Mouse (Mus musculus): ENCODE data around the gene Fam98a. TPM values are rescaled to one million over a fixed set of nuclear protein-coding genes. Genes with fewer than 3 reads are reported as not detected.

Gene Fam98a
- polyA plus RNA-seq, 1 experiment from 2014 or later, result 8.2 TPM

- 76% methylated on average over 6 of the region's 6 CpGs for WGBS
- H3K9me3 ChIP-seq (ENCODE audit: control insufficient read depth, low read length), result no peaks in the 10 kb centered on the region
- ATAC-seq (ENCODE audit: insufficient number of reproducible peaks, low FRiP score, low TSS enrichment, low read depth), result no peak
These were observed 19.2 kb downstream of the Fam98a start for GRCm38 (mm10) chr17:75532469-75532986.

GRCm38 (mm10) chr17:75529222-75529935 is 22.4 kb downstream of the Fam98a start:
- WGBS, result 91% methylated on average over 14 of the region's 14 CpGs
- DNase-seq (ENCODE audit: low spot score), result no peak
- Histone ChIP-seq H3K27ac (replicated peaks; ENCODE audit: low read depth, low read length) (no peak overlapping the region), H3K9me3 (ENCODE audit: control insufficient read depth, low read length) (no peaks in the 10 kb centered on the region), H3K36me3 (ENCODE audit: control insufficient read depth, insufficient read depth, low read length) (peaks cover 3% of the 10 kb centered on the region; the same call in 1 of the 2 replicates), H3K27me3 (ENCODE audit: control insufficient read depth, insufficient read depth, low read length) (no peaks in the 10 kb centered on the region), H3K9ac (ENCODE audit: low read length) (no peak overlapping the region), H3K4me2 (ENCODE audit: low read depth, severe bottlenecking) (no peak overlapping the region), H3K4me1 (ENCODE audit: control insufficient read depth, insufficient read depth, low read length) (no peaks in the 10 kb centered on the region), H3K4me3 (ENCODE audit: low read depth, low read length) (no peak overlapping the region)
- no peak for ATAC-seq (ENCODE audit: insufficient number of reproducible peaks, low FRiP score, low TSS enrichment, low read depth)

More at GRCm38 (mm10) chr17:75532469-75532986, 19.2 kb downstream of the Fam98a start:
- Histone ChIP-seq H3K36me3 (ENCODE audit: control insufficient read depth, insufficient read depth, low read length) (peaks cover 3% of the 10 kb centered on the region; the same call in 1 of the 2 replicates), H3K4me2 (ENCODE audit: low read depth, severe bottlenecking) (no peak overlapping the region), H3K27me3 (ENCODE audit: control insufficient read depth, insufficient read depth, low read length) (no peaks in the 10 kb centered on the region), H3K4me1 (ENCODE audit: control insufficient read depth, insufficient read depth, low read length) (no peaks in the 10 kb centered on the region), H3K4me3 (ENCODE audit: low read depth, low read length) (no peak overlapping the region), H3K9ac (ENCODE audit: low read length) (no peak overlapping the region), H3K27ac (replicated peaks; ENCODE audit: low read depth, low read length) (no peak overlapping the region)
- no peak for DNase-seq (ENCODE audit: low spot score)

DNA sequence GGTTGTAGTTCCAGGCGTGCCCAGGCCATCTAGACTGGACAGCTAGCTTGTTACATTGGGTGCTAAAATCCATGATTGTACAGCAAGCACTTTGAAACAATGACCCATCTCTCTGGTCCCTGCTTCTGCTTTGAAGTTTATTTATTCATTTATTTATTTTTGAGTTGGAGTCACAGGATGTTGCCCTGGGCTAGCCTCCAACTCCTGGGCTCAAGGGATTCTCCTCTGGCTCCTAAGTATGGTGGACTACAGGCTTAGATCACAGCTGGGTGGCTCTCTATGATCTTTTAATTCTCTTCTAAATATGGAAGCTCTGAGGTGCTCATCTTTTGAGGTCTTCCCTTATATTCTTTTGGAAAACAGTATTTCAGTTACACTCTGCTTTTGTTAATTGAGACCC is 25.3 kb downstream of the Fam98a start:
- Histone ChIP-seq H3K36me3 (ENCODE audit: control insufficient read depth, insufficient read depth, low read length) (peaks cover 3% of the 10 kb centered on the region; the same call in 1 of the 2 replicates), H3K4me3 (ENCODE audit: low read depth, low read length) (no peak overlapping the region), H3K9me3 (ENCODE audit: control insufficient read depth, low read length) (no peaks in the 10 kb centered on the region), H3K9ac (ENCODE audit: low read length) (no peak overlapping the region), H3K4me2 (ENCODE audit: low read depth, severe bottlenecking) (no peak overlapping the region), H3K27me3 (ENCODE audit: control insufficient read depth, insufficient read depth, low read length) (no peaks in the 10 kb centered on the region), H3K27ac (replicated peaks; ENCODE audit: low read depth, low read length) (no peak overlapping the region), H3K4me1 (ENCODE audit: control insufficient read depth, insufficient read depth, low read length) (no peaks in the 10 kb centered on the region)
- no peak for DNase-seq (ENCODE audit: low spot score)
- no peak for ATAC-seq (ENCODE audit: insufficient number of reproducible peaks, low FRiP score, low TSS enrichment, low read depth)
- 87% methylated on average over 1 of the region's 1 CpGs for WGBS

- no peaks in the 10 kb centered on the region for H3K9me3 ChIP-seq (ENCODE audit: control insufficient read depth, low read length)
- no peak overlapping the region for H3K27ac ChIP-seq (replicated peaks; ENCODE audit: low read depth, low read length)
- 66% methylated on average over 3 of the region's 3 CpGs for WGBS
- no peak overlapping the region for H3K4me3 ChIP-seq (ENCODE audit: low read depth, low read length)
- no peak for DNase-seq (ENCODE audit: low spot score)
- H3K27me3 ChIP-seq (ENCODE audit: control insufficient read depth, insufficient read depth, low read length), result no peaks in the 10 kb centered on the region
- no peak overlapping the region for H3K9ac ChIP-seq (ENCODE audit: low read length)
- no peak overlapping the region for H3K4me2 ChIP-seq (ENCODE audit: low read depth, severe bottlenecking)
- no peak for ATAC-seq (ENCODE audit: insufficient number of reproducible peaks, low FRiP score, low TSS enrichment, low read depth)
- no peaks in the 10 kb centered on the region for H3K36me3 ChIP-seq (ENCODE audit: control insufficient read depth, insufficient read depth, low read length)
- H3K4me1 ChIP-seq (ENCODE audit: control insufficient read depth, insufficient read depth, low read length), result no peaks in the 10 kb centered on the region
These were observed 27.9 kb downstream of the Fam98a start for GRCm38 (mm10) chr17:75523812-75524211.

DNA sequence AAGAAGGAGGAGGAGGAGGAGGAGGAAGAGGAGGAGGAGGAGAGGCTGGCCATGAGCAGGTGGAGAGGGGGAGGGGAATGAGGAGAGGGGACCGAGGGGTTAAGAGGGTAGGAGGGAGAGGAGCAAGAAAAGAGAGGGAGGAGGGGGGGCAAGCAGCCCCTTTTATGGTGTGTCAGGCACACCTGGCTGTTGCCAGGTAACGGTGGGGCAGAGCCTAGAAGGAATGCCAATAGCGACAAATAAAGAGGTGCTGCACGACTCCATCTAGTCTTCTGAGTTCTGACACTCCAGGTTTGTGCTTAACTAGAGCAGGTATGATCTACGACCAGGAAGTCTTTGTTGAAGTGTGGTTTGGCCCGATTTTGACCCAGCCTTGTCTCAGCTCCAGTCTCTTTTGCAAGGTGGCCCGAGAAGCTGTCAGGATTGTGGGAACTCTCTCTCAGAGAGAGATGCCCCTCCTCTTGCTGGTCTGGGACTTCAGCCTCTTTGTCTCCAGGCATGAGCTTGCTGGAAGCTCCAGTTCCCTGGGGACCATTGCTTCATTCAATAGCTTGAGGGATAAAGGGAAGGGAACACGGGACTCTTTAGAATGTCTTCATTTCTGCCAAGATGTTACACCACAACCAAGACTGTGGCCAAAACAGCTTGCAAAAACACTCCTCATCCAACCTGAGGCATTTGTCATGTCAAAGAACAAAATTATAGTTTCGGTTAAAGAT is 29.2 kb downstream of the Fam98a start:
- Histone ChIP-seq H3K9me3 (ENCODE audit: control insufficient read depth, low read length) (no peaks in the 10 kb centered on the region), H3K4me2 (ENCODE audit: low read depth, severe bottlenecking) (no peak overlapping the region), H3K27me3 (ENCODE audit: control insufficient read depth, insufficient read depth, low read length) (no peaks in the 10 kb centered on the region), H3K36me3 (ENCODE audit: control insufficient read depth, insufficient read depth, low read length) (no peaks in the 10 kb centered on the region), H3K27ac (replicated peaks; ENCODE audit: low read depth, low read length) (no peak overlapping the region), H3K4me1 (ENCODE audit: control insufficient read depth, insufficient read depth, low read length) (no peaks in the 10 kb centered on the region), H3K4me3 (ENCODE audit: low read depth, low read length) (no peak overlapping the region), H3K9ac (ENCODE audit: low read length) (no peak overlapping the region)
- WGBS, result 27% methylated on average over 9 of the region's 9 CpGs
- DNase-seq (ENCODE audit: low spot score) (no peak), ATAC-seq (ENCODE audit: insufficient number of reproducible peaks, low FRiP score, low TSS enrichment, low read depth) (no peak)

DNA sequence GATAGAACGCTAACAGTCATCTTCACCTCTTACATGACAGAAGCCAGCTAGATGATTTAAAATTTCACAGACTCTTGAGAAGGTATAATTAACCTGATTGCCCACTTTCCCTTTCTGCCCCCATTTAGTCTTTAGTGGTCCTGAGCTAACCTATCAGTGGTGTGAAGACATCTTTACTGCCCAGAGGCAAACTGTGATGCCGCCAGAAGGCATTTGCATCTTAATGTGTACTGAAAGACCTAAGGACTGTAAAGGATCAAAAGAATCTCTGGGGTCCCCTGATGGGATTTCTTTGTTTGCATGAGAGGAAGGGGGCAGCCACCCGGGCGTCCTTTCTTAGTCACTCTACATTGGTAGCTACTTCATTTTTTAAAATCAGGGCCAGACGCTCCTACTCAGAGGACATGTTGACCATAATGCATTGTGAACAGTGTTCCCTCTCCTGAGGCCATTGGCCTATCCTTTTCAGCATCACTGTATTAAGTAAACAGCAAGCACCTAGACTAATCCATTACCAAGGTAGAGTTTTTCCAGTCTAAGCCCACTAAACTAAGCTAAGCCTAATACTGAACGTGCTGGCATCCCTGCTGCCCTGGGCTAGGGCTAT is 30.4 kb downstream of the Fam98a start:
- H3K27me3 ChIP-seq (ENCODE audit: control insufficient read depth, insufficient read depth, low read length), result no peaks in the 10 kb centered on the region
- H3K9ac ChIP-seq (ENCODE audit: low read length), result no peak overlapping the region
- no peak overlapping the region for H3K27ac ChIP-seq (replicated peaks; ENCODE audit: low read depth, low read length)
- WGBS, result 21% methylated on average over 6 of the region's 6 CpGs
- no peaks in the 10 kb centered on the region for H3K9me3 ChIP-seq (ENCODE audit: control insufficient read depth, low read length)
- no peaks in the 10 kb centered on the region for H3K4me1 ChIP-seq (ENCODE audit: control insufficient read depth, insufficient read depth, low read length)
- no peak overlapping the region for H3K4me3 ChIP-seq (ENCODE audit: low read depth, low read length)
- DNase-seq (ENCODE audit: low spot score) (no peak), ATAC-seq (ENCODE audit: insufficient number of reproducible peaks, low FRiP score, low TSS enrichment, low read depth) (no peak)
- H3K4me2 ChIP-seq (ENCODE audit: low read depth, severe bottlenecking), result no peak overlapping the region
- no peaks in the 10 kb centered on the region for H3K36me3 ChIP-seq (ENCODE audit: control insufficient read depth, insufficient read depth, low read length)

- ATAC-seq (ENCODE audit: insufficient number of reproducible peaks, low FRiP score, low TSS enrichment, low read depth) (no peak), DNase-seq (ENCODE audit: low spot score) (no peak)
- whole genome bisulfite sequencing, result 80% methylated on average over 8 of the region's 8 CpGs
These were observed 32.4 kb downstream of the Fam98a start for GRCm38 (mm10) chr17:75519239-75519900.

More at GRCm38 (mm10) chr17:75519239-75519900, 32.4 kb downstream of the Fam98a start:
- Histone ChIP-seq H3K9me3 (ENCODE audit: control insufficient read depth, low read length) (no peaks in the 10 kb centered on the region), H3K27me3 (ENCODE audit: control insufficient read depth, insufficient read depth, low read length) (no peaks in the 10 kb centered on the region), H3K9ac (ENCODE audit: low read length) (no peak overlapping the region), H3K4me3 (ENCODE audit: low read depth, low read length) (no peak overlapping the region), H3K36me3 (ENCODE audit: control insufficient read depth, insufficient read depth, low read length) (no peaks in the 10 kb centered on the region), H3K4me1 (ENCODE audit: control insufficient read depth, insufficient read depth, low read length) (no peaks in the 10 kb centered on the region), H3K27ac (replicated peaks; ENCODE audit: low read depth, low read length) (no peak overlapping the region), H3K4me2 (ENCODE audit: low read depth, severe bottlenecking) (no peak overlapping the region)
